Mouse (Mus musculus): ENCODE measurements around the gene Sec22b. TPM values are rescaled to one million over a fixed set of nuclear protein-coding genes. Genes with fewer than 3 reads are reported as not detected.

Sec22b gene
- polyA plus RNA-seq, 2 experiments = 22.6 to 63.5 TPM

DNA sequence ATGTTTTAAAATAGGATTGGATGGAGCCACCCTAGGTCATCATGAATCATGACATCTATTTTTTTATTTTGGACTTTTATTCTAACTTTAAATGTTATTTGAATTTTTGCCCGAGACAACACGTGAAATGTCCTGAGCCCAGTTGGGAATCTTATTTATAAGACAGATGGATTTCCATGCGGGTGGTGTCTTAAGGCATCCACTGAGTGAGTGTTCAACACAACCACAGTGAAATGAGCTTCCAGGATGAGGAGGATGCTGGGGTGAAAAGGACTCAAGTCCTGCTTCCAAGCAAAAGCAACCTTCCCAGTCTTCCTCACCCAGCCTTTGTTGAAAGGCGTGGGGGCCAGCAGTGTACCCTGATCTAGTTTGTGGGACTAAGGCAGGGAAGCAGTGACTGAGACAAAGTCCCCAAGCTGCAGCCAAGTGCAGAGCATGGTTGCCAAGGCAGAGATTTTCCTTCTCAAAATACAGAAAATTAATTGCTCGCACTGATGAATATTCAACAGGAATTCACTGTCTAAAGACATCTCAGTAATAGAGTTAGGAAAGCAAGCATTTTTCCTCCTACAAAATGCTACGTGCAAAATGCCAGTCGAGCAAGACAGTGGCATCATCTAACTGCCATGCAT lies 40.1 kb upstream of the Sec22b start:
- ATAC-seq (ENCODE audit: insufficient read depth) (no peak), DNase-seq (ENCODE audit: low read depth in 3 of 3, low spot score in 3 of 3) (no peak)
- no peak overlapping the region for H3K4me2 ChIP-seq (ENCODE audit: low read depth)
- no peaks in the 10 kb centered on the region for H3K9me3 ChIP-seq (ENCODE audit: control insufficient read depth, low read length)
- no peak overlapping the region for H3K9ac ChIP-seq (replicated peaks)
- no peak overlapping the region for H3K27ac ChIP-seq
- no peaks in the 10 kb centered on the region for H3K36me3 ChIP-seq (replicated peaks; ENCODE audit: control insufficient read depth, insufficient read depth, low read depth)
- 66% methylated on average over 7 of the region's 7 CpGs for WGBS (ENCODE audit: insufficient replicate concordance)
- no peak for TF ChIP-seq EP300 (IDR thresholded peaks at IDR 0.05; ENCODE audit: low read depth)
- H3K27me3 ChIP-seq (ENCODE audit: control insufficient read depth, insufficient read depth, low read length) = no peaks in the 10 kb centered on the region
- H3K4me1 ChIP-seq (replicated peaks; ENCODE audit: control insufficient read depth in 2 of 2, insufficient read depth in 2 of 2, low read length in 1 of 2) = no peaks in the 10 kb centered on the region
- no peak overlapping the region for H3K4me3 ChIP-seq (ENCODE audit: insufficient read depth in 1 of 2, low read depth in 2 of 2, low read length in 2 of 2)

GRCm38 (mm10) chr3:97866696-97867095 lies 34.3 kb upstream of the Sec22b start:
- Histone ChIP-seq H3K9me3 (ENCODE audit: control insufficient read depth, low read length) (no peaks in the 10 kb centered on the region), H3K4me1 (replicated peaks; ENCODE audit: control insufficient read depth in 2 of 2, insufficient read depth in 2 of 2, low read length in 1 of 2) (no peaks in the 10 kb centered on the region), H3K27ac (no peak overlapping the region), H3K4me3 (ENCODE audit: insufficient read depth in 1 of 2, low read depth in 2 of 2, low read length in 2 of 2) (peak overlapping the region in 1 of 2 experiments; percentile 49; a peak in 2 of 4 replicates), H3K4me2 (ENCODE audit: low read depth) (peak overlapping the region; percentile 50), H3K9ac (replicated peaks) (no peak overlapping the region), H3K27me3 (ENCODE audit: control insufficient read depth, insufficient read depth, low read length) (peaks cover 16% of the 10 kb centered on the region), H3K36me3 (replicated peaks; ENCODE audit: control insufficient read depth, insufficient read depth, low read depth) (no peaks in the 10 kb centered on the region)
- TF ChIP-seq EP300 (IDR thresholded peaks at IDR 0.05; ENCODE audit: low read depth) (no peak), CTCF (IDR thresholded peaks at IDR 0.05; ENCODE audit: low read depth) (no peak)
- ATAC-seq (ENCODE audit: insufficient read depth) (no peak), DNase-seq (ENCODE audit: low read depth in 3 of 3, low spot score in 3 of 3) (no peak)
- 48% methylated on average over 4 of the region's 4 CpGs for WGBS (ENCODE audit: insufficient replicate concordance)

DNA sequence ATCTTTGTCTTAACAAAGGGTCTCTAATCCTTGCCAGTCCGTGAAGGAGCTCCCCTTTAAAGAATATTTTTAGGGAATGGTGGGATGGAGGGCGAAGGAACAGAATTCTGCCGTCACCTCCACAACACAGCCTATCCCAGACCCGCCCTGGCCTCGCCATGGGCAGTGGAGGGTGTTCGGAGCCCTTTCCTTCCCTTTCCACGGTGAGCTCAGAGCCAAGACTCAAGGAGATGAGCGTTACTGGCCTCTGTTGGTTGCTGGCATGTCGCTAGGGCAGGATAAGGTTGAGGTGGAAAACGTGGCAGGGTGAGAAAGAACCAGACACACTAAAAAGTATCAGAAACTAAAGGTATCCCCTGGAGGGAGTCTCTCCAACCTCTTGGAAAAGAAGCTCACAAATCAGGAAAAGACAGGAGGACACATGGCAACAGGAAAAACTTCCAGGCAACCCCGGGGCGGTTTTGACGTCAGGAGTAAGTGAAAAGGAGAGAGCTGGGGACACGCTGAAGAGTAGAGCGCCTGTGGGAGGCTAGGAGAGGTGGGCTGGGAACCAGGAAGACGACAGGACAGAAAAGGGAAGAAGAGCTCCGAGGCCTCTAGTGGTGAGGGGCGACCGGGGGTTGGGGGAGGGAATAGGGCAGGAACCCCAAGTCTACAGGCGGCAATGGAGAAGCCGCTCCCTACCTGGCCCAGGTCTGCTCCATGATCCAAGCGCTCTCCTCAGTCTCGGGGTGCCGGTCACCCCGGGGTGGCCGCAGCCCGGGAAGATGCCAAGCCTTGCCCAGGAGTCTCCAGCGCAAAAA lies 33.6 kb upstream of the Sec22b start:
- Histone ChIP-seq H3K9ac (replicated peaks) (no peak overlapping the region), H3K27me3 (ENCODE audit: control insufficient read depth, insufficient read depth, low read length) (peaks cover 16% of the 10 kb centered on the region), H3K9me3 (ENCODE audit: control insufficient read depth, low read length) (no peaks in the 10 kb centered on the region), H3K27ac (no peak overlapping the region), H3K4me1 (replicated peaks; ENCODE audit: control insufficient read depth in 2 of 2, insufficient read depth in 2 of 2, low read length in 1 of 2) (no peaks in the 10 kb centered on the region), H3K36me3 (replicated peaks; ENCODE audit: control insufficient read depth, insufficient read depth, low read depth) (no peaks in the 10 kb centered on the region), H3K4me2 (ENCODE audit: low read depth) (peak overlapping the region; percentile 50), H3K4me3 (ENCODE audit: insufficient read depth in 1 of 2, low read depth in 2 of 2, low read length in 2 of 2) (peak overlapping the region; percentile 49 to 52)
- DNase-seq (ENCODE audit: low read depth in 3 of 3, low spot score in 3 of 3) = no peak
- 0 out of 2 replicates have a peak, but pooled peaks have one; percentile 26 for ATAC-seq (ENCODE audit: insufficient read depth)
- 6% methylated on average over 27 of the region's 28 CpGs for WGBS (ENCODE audit: insufficient replicate concordance)
- TF ChIP-seq CTCF (IDR thresholded peaks at IDR 0.05; ENCODE audit: low read depth) (no peak), EP300 (IDR thresholded peaks at IDR 0.05; ENCODE audit: low read depth) (no peak)

GRCm38 (mm10) chr3:97868024-97868689 lies 32.8 kb upstream of the Sec22b start:
- H3K9me3 ChIP-seq (ENCODE audit: control insufficient read depth, low read length) = no peaks in the 10 kb centered on the region
- H3K27ac ChIP-seq = no peak overlapping the region
- H3K36me3 ChIP-seq (replicated peaks; ENCODE audit: control insufficient read depth, insufficient read depth, low read depth) = no peaks in the 10 kb centered on the region
- H3K4me3 ChIP-seq (ENCODE audit: insufficient read depth in 1 of 2, low read depth in 2 of 2, low read length in 2 of 2) = peak overlapping the region; percentile 49 to 52
- no peak overlapping the region for H3K9ac ChIP-seq (replicated peaks)
- TF ChIP-seq EP300 (IDR thresholded peaks at IDR 0.05; ENCODE audit: low read depth) (no peak), CTCF (IDR thresholded peaks at IDR 0.05; ENCODE audit: low read depth) (no peak)
- DNase-seq (ENCODE audit: low read depth in 3 of 3, low spot score in 3 of 3) = no peak
- 4% methylated on average over 42 of the region's 42 CpGs for WGBS (ENCODE audit: insufficient replicate concordance)
- H3K4me2 ChIP-seq (ENCODE audit: low read depth) = peak overlapping the region; percentile 50
- peaks cover 16% of the 10 kb centered on the region for H3K27me3 ChIP-seq (ENCODE audit: control insufficient read depth, insufficient read depth, low read length)
- peak; percentile 61 for ATAC-seq (ENCODE audit: insufficient read depth)
- no peaks in the 10 kb centered on the region for H3K4me1 ChIP-seq (replicated peaks; ENCODE audit: control insufficient read depth in 2 of 2, insufficient read depth in 2 of 2, low read length in 1 of 2)

- no peak for ATAC-seq (ENCODE audit: insufficient read depth)
- H3K9ac ChIP-seq (replicated peaks) = no peak overlapping the region
Observed at GRCm38 (mm10) chr3:97868733-97869132, 32.3 kb upstream of the Sec22b start.

More at GRCm38 (mm10) chr3:97868733-97869132, 32.3 kb upstream of the Sec22b start:
- no peak for DNase-seq (ENCODE audit: low read depth in 3 of 3, low spot score in 3 of 3)
- H3K4me1 ChIP-seq (replicated peaks; ENCODE audit: control insufficient read depth in 2 of 2, insufficient read depth in 2 of 2, low read length in 1 of 2) = no peaks in the 10 kb centered on the region
- H3K9me3 ChIP-seq (ENCODE audit: control insufficient read depth, low read length) = no peaks in the 10 kb centered on the region
- WGBS (ENCODE audit: insufficient replicate concordance) = 30% methylated on average over 5 of the region's 5 CpGs
- no peaks in the 10 kb centered on the region for H3K36me3 ChIP-seq (replicated peaks; ENCODE audit: control insufficient read depth, insufficient read depth, low read depth)
- no peak overlapping the region for H3K27ac ChIP-seq
- H3K4me3 ChIP-seq (ENCODE audit: insufficient read depth in 1 of 2, low read depth in 2 of 2, low read length in 2 of 2) = no peak overlapping the region
- H3K4me2 ChIP-seq (ENCODE audit: low read depth) = no peak overlapping the region
- TF ChIP-seq CTCF (IDR thresholded peaks at IDR 0.05; ENCODE audit: low read depth) = no peak
- no peak for TF ChIP-seq EP300 (IDR thresholded peaks at IDR 0.05; ENCODE audit: low read depth)
- H3K27me3 ChIP-seq (ENCODE audit: control insufficient read depth, insufficient read depth, low read length) = peaks cover 16% of the 10 kb centered on the region

All from liver, embryonic 14.5 days (tissue).